Mouse (Mus musculus) spleen, postnatal 4 days (tissue): ENCODE results near the gene Nrm.

Source experiments
- DNase-seq, 2 experiments: peaks; one replicate each; pipeline ENCODE4 v3.0.0; 2022; ENCODE audit warnings: low spot score in 2 of 2

Gene Nrm

DNA sequence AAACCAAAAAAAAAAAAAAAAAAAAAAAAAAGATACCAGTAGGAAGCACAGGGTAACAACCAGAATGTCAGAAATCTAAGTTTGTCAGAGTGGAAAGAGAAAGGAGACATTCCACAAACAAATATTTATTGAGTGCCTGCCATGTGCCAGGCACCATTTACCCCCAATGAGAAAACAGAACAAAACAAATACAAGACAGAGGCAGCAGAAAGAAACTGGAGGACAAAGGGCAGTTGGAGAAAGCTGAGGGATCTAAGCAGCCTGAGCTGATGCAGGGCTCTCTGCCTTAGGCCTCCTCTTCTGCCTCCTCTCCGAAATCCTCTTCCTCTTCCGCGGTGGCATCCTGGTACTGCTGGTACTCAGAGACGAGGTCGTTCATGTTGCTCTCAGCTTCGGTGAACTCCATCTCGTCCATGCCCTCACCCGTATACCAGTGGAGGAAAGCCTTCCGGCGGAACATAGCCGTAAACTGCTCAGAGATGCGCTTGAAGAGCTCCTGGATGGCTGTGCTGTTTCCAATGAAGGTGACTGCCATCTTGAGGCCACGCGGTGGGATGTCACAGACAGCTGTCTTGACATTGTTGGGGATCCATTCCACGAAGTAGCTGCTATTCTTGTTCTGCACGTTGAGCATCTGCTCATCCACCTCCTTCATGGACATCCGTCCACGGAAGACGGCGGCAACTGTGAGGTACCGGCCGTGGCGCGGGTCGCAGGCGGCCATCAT is 26.3 kb upstream of the Nrm start:
- peak in 1 of 2 experiments; percentile 65 for DNase-seq

DNA sequence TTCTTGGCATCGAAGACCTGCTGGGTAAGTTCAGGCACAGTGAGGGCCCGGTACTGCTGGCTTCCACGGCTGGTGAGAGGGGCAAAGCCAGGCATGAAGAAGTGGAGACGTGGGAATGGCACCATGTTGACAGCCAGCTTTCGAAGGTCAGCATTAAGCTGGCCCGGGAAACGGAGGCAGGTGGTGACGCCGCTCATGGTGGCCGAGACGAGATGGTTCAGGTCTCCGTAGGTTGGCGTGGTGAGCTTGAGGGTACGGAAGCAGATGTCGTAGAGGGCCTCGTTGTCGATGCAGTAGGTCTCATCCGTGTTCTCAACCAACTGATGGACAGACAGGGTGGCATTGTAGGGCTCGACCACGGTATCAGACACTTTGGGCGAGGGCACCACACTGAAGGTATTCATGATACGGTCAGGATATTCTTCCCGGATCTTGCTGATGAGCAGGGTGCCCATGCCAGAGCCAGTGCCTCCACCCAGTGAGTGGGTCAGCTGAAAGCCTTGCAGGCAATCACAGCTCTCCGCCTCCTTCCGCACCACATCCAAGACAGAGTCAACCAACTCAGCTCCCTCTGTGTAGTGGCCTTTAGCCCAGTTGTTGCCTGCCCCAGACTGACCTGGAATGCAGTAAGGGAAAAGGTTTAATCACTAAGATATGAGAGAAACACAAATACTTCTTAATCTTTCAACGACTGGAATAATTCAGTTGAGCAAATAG is 25.5 kb upstream of the Nrm start:
- DNase-seq: peak in 1 of 2 experiments; percentile 67

DNA sequence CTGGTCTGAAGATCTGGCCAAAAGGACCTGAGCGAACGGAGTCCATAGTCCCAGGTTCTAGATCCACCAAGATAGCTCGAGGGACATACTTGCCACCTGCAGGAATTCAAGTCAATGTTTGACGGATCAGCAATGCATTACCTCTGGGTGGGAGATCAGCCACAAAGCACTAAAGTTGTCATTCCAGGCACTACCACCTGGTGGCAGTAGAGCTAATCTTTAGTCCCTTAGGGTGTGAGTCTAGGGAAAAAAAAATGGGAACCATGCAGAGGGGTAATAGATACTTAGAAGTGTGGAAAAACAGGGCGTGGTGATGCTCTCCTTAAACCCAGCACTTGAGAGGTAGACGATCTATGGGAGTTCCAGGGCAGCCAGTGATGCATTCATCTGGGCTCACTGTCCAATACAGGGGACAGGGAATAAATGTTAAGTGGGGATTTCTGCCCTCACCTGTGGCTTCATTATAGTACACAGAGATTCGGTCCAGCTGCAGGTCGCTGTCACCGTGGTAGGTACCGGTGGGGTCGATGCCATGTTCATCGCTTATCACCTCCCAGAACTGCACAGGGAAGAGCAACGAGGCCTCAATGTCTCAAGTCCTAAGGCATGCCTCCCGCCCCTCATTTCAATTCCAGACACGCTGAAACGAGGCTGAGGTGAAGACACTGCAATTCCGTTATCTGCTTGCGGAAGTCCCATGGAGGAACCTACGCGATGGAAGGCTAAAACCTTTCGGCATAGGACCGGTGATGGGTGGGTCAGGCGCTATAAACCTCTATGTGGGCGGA is 24.7 kb upstream of the Nrm start:
- DNase-seq: peak; percentile 83 to 92

DNA sequence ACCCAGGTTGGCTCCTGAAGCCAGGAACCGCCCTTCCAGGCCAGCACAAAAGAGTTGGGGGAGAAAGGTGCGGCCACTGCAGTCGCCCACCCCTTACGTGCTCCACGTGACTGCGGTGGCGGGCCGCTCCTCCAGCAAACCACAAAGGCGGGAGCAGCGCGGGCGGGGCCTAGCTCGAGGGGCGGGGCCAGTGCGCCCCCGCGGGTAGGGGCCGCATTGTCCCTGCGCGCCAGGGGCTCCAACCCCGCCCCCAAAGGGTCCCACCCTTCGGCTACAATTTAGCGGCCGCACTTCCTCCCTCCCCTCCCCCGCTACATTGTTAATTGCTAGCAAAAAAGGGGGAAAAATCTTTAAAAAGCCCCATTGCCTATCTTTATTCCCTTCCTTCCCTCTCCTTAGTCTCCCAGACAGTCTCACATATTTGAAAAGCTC is 24.1 kb upstream of the Nrm start:
- DNase-seq: peak; percentile 90 to 93

DNA sequence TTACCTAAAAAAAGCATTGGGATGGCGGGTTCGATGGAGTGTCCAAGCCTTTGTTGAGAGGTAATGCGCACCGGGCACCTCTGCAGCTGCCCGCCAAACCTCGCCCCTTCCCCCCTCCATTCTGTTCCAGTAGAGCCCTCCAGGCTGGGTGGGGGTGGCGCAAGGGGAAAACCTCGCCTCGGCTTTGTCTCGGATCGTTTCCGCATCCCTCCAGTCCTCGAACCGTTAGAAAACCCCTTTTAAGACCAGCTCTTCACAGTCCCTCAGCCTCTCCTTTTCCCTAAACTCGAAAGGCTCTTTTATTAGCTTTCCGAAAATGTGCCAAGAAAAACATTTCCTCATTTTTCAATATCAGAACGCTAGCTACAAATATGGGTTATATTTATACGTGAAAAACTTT is 23.6 kb upstream of the Nrm start:
- DNase-seq: peak; percentile 54 to 80

DNA sequence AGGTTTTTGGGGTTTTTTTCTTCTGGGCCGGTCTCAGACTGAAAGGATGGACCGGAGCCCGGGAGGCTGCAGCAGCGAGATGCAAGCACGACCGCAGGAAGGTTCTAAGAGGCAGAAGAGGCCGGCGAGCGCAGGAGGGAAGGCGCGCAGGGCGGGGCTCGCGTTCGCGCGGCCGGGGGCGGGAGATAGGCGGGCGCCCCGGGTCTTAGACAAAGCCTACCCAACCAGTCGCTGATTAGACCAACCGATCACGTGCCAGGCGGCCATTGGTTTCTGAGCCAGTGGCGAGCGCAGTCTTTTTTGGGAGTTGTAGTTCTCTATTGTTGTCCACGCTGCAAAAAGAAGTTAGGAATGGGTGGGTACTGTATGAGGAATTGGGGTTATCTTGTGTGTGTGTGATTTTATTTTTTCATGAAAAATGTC is 23.0 kb upstream of the Nrm start, which contains the start of gene Tubb5:
Gene Tubb5, minus strand, starts transcription at position 185 of the 423 bp plus-strand sequence.
- peak; percentile 95 to 97 for DNase-seq

DNA sequence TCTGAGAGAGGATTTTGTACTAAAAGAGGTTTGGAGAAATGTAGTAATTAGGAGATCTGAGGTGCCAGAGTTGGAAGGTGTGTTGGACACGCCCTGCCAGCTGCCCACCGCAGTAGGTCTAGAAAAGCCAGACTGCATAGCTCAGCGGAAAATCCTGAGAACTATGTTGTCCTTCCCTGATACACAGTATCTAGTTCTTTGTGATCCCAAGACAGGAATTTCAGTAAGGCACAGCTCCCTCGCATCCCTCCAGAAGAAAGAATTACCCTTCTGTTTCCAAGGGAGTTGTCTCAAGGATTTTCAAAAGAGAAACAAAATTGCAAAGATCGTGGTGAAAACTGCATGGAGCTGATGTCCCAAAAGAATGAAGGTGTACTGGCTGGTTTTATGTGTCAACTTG is 22.5 kb upstream of the Nrm start:
- DNase-seq: no peak

DNA sequence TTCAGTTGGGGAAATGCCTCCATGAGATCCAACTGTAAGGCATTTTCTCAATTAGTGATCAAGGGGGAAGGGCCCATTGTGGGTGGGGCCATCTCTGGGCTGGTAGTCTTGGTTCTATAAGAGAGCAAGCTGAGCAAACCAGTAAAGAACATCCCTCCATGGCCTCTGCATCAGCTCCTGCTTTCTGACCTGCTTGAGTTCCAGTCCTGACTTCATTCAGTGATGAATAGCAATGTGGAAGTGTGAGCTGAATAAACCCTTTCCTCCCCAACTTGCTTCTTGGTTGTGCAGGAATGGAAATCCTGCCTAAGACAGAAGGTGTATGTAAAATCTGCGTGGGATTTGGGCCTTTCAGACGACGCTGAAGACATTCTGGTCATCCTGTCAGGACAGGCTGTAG is 22.1 kb upstream of the Nrm start:
- DNase-seq: peak in 1 of 2 experiments; percentile 61

DNA sequence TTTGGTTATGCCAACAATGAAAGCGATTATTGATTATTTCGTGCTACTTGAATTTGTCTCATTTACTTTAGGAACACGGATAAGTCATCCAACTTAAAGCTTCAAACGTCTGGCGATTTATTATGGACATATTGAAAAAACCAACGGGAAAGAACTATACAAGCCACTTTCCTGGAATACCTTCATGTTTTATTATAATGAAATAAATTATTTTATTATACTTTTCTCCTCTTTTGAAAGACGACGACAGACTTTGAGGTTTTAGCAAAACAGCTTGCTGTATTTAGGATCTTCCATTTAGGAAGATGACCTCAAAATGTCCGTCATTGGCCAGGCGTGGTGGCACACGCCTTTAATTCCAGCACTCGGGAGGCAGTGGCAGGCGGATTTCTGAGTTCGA is 20.6 kb upstream of the Nrm start:
- no peak for DNase-seq

DNA sequence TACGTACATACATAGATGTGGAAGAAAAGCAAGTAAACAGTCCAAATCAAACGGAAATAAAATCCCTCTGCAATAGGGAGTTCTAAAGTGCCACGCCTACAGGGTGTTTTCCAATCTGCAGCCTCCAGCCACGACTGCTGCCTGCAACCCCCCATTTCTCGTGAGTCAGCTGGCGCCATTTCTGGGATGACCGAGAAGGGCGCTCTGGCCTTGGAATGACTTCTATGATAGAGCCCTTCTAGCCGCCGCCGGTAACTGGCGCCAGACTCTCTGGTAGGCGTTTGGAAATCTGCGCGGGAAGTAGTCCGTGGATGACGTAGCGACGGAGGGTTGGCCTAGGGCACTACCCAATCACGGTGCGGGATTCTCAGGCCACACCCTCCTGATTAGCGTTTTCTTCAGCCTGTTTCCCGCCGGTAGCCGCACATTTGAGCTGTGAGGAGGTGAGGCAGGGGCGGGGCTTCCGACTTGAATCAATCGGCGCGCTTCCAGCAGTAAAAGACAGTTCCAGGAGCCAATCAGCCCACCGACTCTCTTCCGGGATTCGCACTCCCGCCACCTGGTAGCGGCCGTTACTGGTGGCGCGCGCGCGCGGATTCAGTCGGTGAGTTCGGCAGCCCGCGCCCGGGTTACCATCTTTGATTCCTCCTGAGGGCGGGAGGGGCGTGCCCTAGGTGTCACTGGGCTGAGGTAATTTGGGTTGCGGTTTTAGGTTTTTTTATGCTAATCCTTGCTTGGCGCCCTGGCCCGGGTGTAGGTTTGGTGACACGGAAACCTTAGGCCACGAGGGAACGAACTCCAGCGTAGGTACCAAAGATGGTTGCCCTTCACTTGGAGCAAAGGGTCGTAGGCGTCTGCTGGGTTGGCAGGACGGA is 19.8 kb upstream of the Nrm start, which contains the start of gene Mdc1:
Gene Mdc1, plus strand, starts transcription at position 440 of the 875 bp plus-strand sequence.
- peak; percentile 98 to 99 for DNase-seq

DNA sequence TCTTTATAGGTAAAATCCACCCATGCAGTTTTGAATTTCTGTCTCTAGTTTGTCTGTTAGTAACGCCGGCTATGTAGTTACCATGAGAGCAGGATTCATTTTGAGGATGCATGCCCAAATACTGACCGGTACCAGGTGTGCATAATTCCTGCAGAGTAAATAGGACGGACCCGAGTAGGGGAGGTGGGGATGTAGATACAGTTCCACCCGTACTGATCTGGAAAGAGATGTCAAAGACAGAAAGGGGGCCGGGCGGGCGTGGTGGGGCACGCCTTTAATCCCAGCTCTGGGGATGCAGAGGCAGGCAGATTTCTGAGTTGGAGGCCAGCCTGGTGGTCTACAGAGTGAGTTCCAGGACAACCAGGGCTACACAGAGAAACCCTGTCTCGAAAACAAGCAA is 19.1 kb upstream of the Nrm start:
- DNase-seq: peak; percentile 48 to 70

DNA sequence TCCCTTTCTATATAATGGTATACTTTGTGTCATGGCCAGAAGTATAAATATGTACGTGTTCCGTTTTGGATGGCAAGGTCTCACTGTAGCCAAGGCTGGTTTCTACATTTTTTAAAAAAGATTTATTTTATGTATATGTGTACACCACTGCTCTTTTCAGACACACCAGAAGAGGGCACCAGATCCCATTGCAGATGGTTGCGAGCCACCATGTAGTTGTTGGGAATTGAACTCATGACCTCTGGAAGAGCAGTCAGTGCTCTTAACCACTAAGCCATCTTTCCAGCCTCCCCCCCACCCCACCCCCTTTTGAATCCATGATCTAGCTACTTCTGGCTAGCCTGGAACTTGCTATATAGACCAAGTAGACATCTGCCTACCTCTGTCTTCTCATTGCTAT is 17.6 kb upstream of the Nrm start:
- no peak for DNase-seq

DNA sequence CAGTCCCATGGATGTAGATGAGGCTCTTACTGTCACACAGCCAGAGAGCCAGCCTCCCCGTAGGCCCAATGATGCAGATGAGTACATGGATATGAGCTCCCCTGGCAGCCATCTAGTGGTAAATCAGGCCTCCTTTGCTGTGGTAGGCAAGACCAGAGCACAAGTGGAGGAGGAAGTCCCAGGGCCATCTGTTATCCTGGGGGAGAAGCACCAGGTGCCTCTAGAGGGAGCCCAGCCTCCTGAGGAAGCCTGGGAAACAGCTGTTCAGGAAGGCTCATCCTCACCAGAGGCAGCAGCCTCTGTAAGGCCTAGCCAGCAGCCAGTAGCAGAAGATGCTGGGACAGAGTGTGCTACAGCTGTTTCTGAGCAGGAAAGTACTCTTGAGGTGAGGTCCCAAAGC is 13.0 kb upstream of the Nrm start:
- DNase-seq: no peak

DNA sequence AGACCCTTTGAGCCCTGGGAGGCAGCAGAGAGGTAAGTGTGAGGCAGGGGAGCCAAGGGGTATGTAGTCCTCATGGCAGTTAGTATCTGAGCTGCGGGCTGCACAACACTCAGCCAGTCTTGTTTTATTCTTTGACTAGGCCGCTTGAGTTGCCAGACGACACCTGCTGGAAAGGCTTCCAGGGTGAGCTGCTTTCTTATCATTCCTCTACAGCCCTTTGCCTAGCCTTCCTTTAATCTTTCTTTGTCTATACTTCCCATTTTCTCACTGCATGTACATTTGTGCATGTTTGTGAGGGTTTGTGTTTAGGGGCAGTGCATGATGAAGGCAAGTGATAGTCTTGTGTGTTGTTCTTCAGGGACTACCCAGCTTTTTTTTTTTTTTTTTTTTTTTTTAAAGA is 10.1 kb upstream of the Nrm start:
- DNase-seq: no peak

DNA sequence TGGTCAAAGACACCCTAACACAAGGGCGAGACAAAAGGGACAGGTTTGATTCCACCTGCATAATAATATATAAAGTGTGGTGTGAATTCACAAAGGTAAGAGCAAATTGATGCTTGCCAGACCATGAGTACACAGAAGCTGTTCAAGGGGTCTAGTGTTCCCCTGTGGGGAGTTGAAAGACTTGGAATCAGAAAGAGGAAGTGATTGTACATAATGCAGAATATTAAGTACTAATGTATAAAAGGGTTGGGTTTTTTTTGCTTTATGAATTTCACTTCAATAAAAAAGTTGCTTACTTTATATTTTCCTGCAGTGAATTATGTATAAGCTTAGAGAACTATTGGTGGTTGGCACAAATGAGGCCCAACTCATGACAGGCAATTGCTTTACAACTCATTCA is 1.7 kb upstream of the Nrm start:
- no peak for DNase-seq

DNA sequence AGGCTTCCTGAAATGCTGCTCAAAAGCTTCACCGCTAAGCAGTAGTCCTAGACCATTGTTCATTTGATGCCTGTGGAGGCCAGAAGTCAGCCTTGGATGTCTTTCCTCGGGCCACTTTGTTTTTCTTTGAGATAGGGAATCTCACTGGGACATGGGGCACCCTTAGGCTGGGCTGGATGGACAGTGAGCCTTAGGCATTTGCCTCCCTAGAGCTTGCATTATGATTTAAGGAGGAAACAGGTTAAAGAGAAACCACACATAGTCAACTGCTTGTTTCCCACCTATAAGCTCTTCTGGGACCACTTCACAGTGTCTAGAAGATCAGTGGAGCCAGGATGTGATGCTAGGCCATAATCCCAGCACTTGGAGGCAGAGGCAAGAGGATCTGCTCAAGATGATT is 1.3 kb upstream of the Nrm start:
- DNase-seq: no peak

DNA sequence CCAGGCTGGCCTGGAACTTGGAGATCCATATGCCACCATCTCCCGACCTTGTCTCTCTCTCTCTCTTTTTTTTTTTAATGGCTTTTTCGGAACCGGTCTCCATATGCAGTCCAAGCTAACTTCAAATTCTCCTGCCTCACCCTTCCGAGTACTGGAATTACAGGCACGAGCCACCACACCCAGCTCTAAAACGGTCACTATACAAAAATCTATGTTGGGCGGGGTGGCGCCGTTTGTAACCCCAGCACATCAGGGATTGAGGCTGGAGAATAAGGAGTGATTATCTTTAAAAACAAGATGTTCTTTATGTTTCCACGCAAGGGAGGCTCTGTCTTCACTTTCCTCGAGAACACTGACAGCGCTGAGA is 304 bp upstream of the Nrm start:
- DNase-seq: no peak

DNA sequence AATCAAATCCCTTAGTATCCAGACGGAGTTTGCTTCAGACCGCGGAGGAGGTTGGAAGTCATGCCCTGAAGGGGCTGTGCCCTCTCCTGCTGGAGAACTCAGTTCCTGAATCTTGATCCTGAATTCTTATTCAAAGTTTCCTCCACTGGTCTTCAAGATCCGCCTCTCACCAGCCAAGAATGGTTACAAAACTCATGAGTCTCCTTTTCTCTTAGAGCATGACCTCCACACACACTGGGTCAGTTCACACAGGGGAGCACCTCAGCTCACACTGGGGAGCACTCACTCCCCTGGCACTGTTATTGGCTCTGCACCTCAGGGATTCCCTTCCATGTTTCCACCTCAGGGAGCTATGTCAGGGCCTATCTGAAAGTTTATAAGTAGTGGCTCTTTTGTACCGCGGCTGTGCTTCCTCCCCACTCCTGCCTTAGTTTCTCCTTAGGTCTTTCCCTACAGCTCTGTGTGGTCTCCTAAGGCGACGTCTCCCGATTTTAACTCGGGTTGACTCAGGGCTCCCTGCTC is 3.8 kb downstream of the Nrm start:
- no peak for DNase-seq

DNA sequence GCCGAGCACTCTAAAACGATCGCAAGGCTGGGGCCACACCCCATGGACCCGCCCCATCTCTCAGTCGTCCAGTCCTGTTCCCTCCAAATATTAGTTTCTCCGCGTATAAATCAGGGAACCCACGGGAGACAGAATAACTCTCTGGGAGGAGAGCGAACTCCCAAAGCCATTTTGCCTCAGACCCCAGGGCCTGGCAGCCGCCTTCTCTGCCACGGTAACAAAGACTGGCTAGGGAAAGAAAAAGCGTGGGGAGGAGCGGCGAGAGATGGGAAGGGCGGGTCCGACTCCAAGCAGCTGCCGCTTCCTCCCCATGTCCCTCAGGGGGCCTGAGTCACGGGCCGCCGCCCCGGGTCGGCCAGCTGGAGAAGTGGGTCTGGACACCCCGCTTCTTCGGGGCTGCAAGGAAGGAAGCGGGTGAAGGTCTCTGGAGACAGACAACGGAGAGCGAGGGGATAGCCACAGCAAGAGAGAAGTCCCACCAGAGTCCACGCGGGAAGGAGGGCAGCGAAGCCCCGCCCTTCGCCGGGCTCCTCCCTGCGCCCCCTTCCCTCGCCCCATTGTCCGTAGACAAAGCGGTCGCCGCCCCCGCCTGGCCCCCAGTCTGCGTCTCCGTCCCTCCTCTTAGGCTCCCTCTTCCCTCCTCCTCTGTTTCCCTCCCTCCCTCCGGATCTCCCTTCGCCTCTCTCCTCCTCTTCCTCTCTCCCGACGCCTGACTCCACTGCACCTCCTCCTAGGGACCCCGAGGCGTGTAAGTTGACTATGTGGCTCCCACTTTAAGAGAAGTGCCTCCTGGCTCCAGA is 4.6 kb downstream of the Nrm start, which contains the start of gene Ppp1r18:
Gene Ppp1r18, plus strand, starts transcription at position 113 of the 800 bp plus-strand sequence.
- DNase-seq: peak; percentile 66 to 83

DNA sequence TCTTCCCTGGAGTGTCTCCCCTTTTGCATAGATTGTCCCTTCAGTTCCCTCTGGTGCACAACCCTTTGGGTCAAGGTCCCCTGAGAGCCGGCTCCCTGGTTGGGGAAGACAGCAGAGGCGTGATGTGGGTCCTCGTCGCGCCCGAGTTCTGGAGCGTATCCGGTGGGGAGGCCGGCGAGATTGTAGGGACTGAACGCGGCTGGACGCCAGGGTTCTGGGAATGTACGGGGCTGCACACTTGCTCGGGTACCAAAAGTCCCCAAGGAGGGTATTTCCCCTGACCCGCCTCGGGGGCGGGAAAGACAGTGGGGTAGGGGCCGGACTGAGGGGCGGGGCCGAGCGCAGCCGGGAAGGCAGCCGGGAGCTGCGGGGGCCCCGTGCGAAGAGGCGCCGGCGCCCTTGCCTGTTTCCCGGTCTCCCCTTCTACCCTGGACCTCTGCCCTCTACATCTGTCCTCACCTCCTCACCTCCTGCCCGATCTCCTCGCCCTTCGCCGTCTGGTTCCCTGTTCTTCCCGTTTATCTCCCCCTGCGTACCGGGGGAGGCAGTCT is 5.2 kb downstream of the Nrm start:
- DNase-seq: peak; percentile 57 to 78
